Mouse (Mus musculus) liver, embryonic 14.5 days (tissue): ENCODE data around the gene 4931406P16Rik.

Experiments
- CTCF ChIP-seq: IDR thresholded peaks from 2 replicates; pipeline ENCODE4 v1.5.1; 2016; ENCODE audit warnings: antibody characterized with exemption, low read depth, control low read depth
- EP300 ChIP-seq: IDR thresholded peaks from 2 replicates; pipeline ENCODE4 v1.6.1; 2016; ENCODE audit warnings: antibody characterized with exemption, low read depth

DNA sequence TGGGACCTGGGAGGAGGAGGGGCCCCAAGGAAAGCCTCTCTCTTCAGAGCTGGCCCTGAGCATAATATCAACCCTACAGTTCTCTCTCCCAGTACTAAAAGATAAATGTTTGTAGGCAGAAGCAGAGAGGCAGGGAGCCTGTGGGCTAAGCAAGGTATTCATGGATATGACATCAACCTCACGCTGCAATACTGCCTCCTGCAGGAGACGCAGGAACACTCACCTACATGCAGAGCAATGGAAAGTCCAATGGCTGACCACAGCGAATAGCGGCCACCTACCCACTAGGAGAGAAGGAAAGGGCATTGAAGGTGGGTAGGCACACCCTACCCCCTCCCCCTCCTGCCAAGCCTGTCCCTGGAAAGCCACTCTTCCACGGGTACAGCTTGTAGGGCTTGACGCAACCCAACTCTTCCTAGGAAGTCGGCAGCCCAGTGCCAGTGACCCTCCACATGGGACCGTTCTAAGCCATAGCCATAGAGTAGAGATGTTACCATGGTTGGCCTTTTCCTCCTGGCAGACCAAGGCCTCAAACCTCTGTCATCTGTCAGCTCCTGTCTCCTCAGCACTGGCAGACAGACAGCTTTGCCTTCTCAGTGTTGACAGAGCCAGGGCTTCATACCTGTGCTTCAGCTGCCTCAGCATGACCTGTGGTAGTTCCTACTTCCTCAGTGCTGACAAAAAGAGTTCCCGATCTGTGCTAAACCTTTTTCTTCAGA, 105.2 kb downstream of the 4931406P16Rik start:
- TF ChIP-seq CTCF (peak; percentile 53), EP300 (no peak)
